Mouse (Mus musculus): ENCODE results near the gene Ttll11.

DNA sequence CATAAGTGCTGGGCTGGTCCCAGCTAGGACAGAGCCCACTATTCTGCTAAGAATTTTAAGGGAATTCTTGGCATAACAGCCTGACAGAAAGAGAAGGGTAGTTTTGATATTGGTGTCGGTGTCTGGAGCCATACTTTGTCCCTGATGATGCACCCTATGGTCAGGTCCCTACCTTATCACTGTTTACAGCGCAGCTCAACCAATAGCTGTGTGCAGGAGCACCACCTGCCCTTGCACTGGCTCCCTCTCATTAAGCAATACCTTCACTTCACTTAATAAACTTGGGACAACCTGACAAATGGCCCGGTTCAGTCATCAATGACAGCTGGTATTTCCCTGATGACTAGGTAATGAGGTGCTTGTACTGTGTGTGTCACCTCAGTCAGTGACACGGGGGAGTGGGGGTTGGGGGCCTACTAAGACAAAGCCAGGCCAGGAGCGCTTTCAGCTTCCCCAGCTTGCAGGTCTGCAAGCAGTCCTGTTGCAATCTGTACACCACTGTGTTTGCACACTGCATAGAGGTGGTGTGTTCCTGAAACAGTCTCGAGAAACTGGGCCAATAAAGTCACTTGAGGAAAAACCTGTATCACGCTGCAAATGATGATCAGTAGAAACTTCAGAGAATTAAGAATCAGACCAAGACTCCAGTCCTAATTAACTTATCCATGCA lies 22.1 kb downstream of the Ttll11 start:
- no peak for TF ChIP-seq GATA1 (IDR thresholded peaks at IDR 0.05; ENCODE audit: low read length)
- TF ChIP-seq TAL1 (IDR thresholded peaks at IDR 0.05; ENCODE audit: low read length) = no peak
